Mouse (Mus musculus): Measurements from ENCODE around the gene Skap2. TPM values are rescaled to one million over a fixed set of nuclear protein-coding genes. Genes with fewer than 3 reads are reported as not detected.

Gene Skap2
- polyA plus RNA-seq, 1 experiment from 2014 or later, result 10.5 TPM

DNA sequence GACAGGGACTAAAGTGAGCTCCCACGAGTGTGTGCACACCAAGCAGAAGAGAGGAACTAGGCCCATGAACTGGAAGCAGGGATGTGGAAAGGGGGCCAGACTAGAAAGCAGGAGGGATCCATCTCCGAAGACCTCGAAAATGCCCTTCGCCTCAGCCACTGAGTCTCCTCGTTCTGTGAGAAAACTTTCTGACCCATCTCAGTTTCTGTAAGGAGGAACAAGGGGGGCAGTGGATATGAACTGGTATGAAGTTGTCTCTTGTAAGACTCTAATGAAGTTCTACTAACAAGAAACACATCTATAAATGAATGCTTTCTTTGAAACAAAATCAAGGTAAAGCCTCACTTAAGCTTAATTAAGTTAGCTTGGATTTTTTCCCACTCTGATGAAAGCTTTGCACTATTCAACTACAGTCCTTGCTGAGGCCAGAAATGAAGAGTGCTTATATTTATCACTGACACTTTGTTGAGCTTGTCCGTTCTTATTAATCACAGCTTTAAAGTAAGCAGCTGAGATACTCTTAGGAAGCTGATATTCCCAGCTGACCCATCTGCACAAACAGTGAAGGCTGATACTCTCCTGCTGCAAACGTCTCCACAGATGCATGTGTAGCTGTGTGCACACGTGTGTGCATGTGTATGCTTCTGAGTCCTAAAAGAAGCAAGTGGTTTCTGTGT, 113.9 kb downstream of the Skap2 start:
- H3K27me3 ChIP-seq (ENCODE audit: control insufficient read depth, insufficient read depth, low read length), result no peaks in the 10 kb centered on the region
- no peak for ATAC-seq (replicated peaks; ENCODE audit: insufficient number of reproducible peaks, low FRiP score, low TSS enrichment, low read depth)
- WGBS, result 60% methylated on average over 8 of the region's 8 CpGs

DNA sequence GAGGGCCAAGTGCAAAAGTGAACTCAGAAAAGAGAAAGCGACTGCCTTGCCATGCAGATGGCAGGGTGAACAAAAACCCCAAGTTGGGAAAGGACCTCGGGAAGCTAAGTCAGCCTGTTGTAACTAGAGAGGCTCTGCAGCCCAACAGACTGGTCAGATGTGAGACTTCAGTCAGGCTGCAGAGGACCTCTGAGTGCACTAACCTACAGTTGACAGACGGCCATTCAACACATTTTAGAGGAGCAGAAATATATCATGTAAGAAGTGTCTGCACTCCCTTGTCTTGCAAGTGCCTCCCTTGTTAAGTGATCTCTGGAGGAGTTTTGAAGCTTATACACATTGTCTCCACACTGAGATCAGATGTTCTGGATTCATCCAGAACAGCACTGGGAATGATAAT, 116.6 kb downstream of the Skap2 start:
- ATAC-seq (replicated peaks; ENCODE audit: insufficient number of reproducible peaks, low FRiP score, low TSS enrichment, low read depth) (no peak), DNase-seq (ENCODE audit: low spot score) (no peak)
- no peak overlapping the region for H3K9ac ChIP-seq (replicated peaks; ENCODE audit: low read length)
- no peak overlapping the region for H3K27ac ChIP-seq (replicated peaks; ENCODE audit: low read depth, low read length)
- no peaks in the 10 kb centered on the region for H3K27me3 ChIP-seq (ENCODE audit: control insufficient read depth, insufficient read depth, low read length)
- H3K4me1 ChIP-seq (ENCODE audit: control insufficient read depth, insufficient read depth, low read length), result no peaks in the 10 kb centered on the region
- H3K4me2 ChIP-seq (ENCODE audit: low read depth, low read length), result no peak overlapping the region
- H3K4me3 ChIP-seq (ENCODE audit: low read depth, low read length), result no peak overlapping the region
- no peaks in the 10 kb centered on the region for H3K9me3 ChIP-seq (replicated peaks; ENCODE audit: control insufficient read depth, low read length)
- 72% methylated on average over 3 of the region's 3 CpGs for WGBS
- no peaks in the 10 kb centered on the region for H3K36me3 ChIP-seq (replicated peaks; ENCODE audit: control insufficient read depth, insufficient read depth, low read depth, low read length)

More for the DNA sequence above, 113.9 kb downstream of the Skap2 start:
- Histone ChIP-seq H3K9ac (replicated peaks; ENCODE audit: low read length) (no peak overlapping the region), H3K4me1 (ENCODE audit: control insufficient read depth, insufficient read depth, low read length) (no peaks in the 10 kb centered on the region), H3K9me3 (replicated peaks; ENCODE audit: control insufficient read depth, low read length) (no peaks in the 10 kb centered on the region), H3K36me3 (replicated peaks; ENCODE audit: control insufficient read depth, insufficient read depth, low read depth, low read length) (no peaks in the 10 kb centered on the region), H3K4me2 (ENCODE audit: low read depth, low read length) (no peak overlapping the region), H3K27ac (replicated peaks; ENCODE audit: low read depth, low read length) (no peak overlapping the region), H3K4me3 (ENCODE audit: low read depth, low read length) (no peak overlapping the region)
- no peak for DNase-seq (ENCODE audit: low spot score)

GRCm38 (mm10) chr6:51894717-51895116, 117.6 kb downstream of the Skap2 start:
- H3K27ac ChIP-seq (replicated peaks; ENCODE audit: low read depth, low read length), result no peak overlapping the region
- WGBS, result 89% methylated on average over 3 of the region's 3 CpGs
- DNase-seq (ENCODE audit: low spot score) (no peak), ATAC-seq (replicated peaks; ENCODE audit: insufficient number of reproducible peaks, low FRiP score, low TSS enrichment, low read depth) (no peak)
- H3K4me2 ChIP-seq (ENCODE audit: low read depth, low read length), result no peak overlapping the region
- H3K27me3 ChIP-seq (ENCODE audit: control insufficient read depth, insufficient read depth, low read length), result no peaks in the 10 kb centered on the region
- H3K9ac ChIP-seq (replicated peaks; ENCODE audit: low read length), result no peak overlapping the region
- H3K4me1 ChIP-seq (ENCODE audit: control insufficient read depth, insufficient read depth, low read length), result no peaks in the 10 kb centered on the region
- H3K36me3 ChIP-seq (replicated peaks; ENCODE audit: control insufficient read depth, insufficient read depth, low read depth, low read length), result no peaks in the 10 kb centered on the region
- H3K9me3 ChIP-seq (replicated peaks; ENCODE audit: control insufficient read depth, low read length), result no peaks in the 10 kb centered on the region
- no peak overlapping the region for H3K4me3 ChIP-seq (ENCODE audit: low read depth, low read length)

DNA sequence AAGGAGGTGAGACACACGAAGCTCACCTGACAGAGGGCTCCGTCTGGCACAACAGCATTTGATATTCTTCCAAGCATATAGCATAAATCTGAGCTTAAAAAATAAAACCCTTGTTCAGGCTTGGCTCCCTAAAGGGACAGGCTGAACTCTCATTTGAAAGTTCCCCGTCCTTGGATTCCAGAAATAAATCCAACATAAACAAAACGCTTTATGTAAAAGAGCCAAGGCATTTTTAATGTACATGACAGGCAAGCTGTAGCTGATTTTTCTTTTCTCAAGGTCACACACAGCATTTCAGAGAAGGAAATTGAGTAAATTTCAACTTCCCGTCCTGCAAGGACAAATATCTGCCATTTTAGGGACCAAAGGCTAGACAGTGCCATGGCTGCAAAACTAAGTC, 122.0 kb downstream of the Skap2 start:
- no peaks in the 10 kb centered on the region for H3K36me3 ChIP-seq (replicated peaks; ENCODE audit: control insufficient read depth, insufficient read depth, low read depth, low read length)
- no peak overlapping the region for H3K4me3 ChIP-seq (ENCODE audit: low read depth, low read length)
- no peaks in the 10 kb centered on the region for H3K4me1 ChIP-seq (ENCODE audit: control insufficient read depth, insufficient read depth, low read length)
- H3K9me3 ChIP-seq (replicated peaks; ENCODE audit: control insufficient read depth, low read length), result no peaks in the 10 kb centered on the region
- H3K9ac ChIP-seq (replicated peaks; ENCODE audit: low read length), result no peak overlapping the region
- H3K27me3 ChIP-seq (ENCODE audit: control insufficient read depth, insufficient read depth, low read length), result no peaks in the 10 kb centered on the region
- ATAC-seq (replicated peaks; ENCODE audit: insufficient number of reproducible peaks, low FRiP score, low TSS enrichment, low read depth) (no peak), DNase-seq (ENCODE audit: low spot score) (no peak)
- H3K27ac ChIP-seq (replicated peaks; ENCODE audit: low read depth, low read length), result no peak overlapping the region
- no peak overlapping the region for H3K4me2 ChIP-seq (ENCODE audit: low read depth, low read length)
- 73% methylated on average over 5 of the region's 5 CpGs for WGBS

GRCm38 (mm10) chr6:51889824-51890223, 122.5 kb downstream of the Skap2 start:
- WGBS, result 87% methylated on average over 4 of the region's 4 CpGs
- DNase-seq (ENCODE audit: low spot score), result no peak

GRCm38 (mm10) chr6:51886902-51887431, 125.4 kb downstream of the Skap2 start:
- DNase-seq (ENCODE audit: low spot score) (no peak), ATAC-seq (replicated peaks; ENCODE audit: insufficient number of reproducible peaks, low FRiP score, low TSS enrichment, low read depth) (no peak)
- Histone ChIP-seq H3K9ac (replicated peaks; ENCODE audit: low read length) (no peak overlapping the region), H3K4me2 (ENCODE audit: low read depth, low read length) (no peak overlapping the region), H3K4me3 (ENCODE audit: low read depth, low read length) (no peak overlapping the region), H3K27me3 (ENCODE audit: control insufficient read depth, insufficient read depth, low read length) (no peaks in the 10 kb centered on the region), H3K4me1 (ENCODE audit: control insufficient read depth, insufficient read depth, low read length) (no peaks in the 10 kb centered on the region), H3K9me3 (replicated peaks; ENCODE audit: control insufficient read depth, low read length) (no peaks in the 10 kb centered on the region), H3K36me3 (replicated peaks; ENCODE audit: control insufficient read depth, insufficient read depth, low read depth, low read length) (no peaks in the 10 kb centered on the region), H3K27ac (replicated peaks; ENCODE audit: low read depth, low read length) (no peak overlapping the region)
- WGBS, result 57% methylated on average over 3 of the region's 3 CpGs

More at GRCm38 (mm10) chr6:51889824-51890223, 122.5 kb downstream of the Skap2 start:
- H3K27me3 ChIP-seq (ENCODE audit: control insufficient read depth, insufficient read depth, low read length), result no peaks in the 10 kb centered on the region
- no peak for ATAC-seq (replicated peaks; ENCODE audit: insufficient number of reproducible peaks, low FRiP score, low TSS enrichment, low read depth)
- no peaks in the 10 kb centered on the region for H3K4me1 ChIP-seq (ENCODE audit: control insufficient read depth, insufficient read depth, low read length)
- no peak overlapping the region for H3K9ac ChIP-seq (replicated peaks; ENCODE audit: low read length)
- H3K4me2 ChIP-seq (ENCODE audit: low read depth, low read length), result no peak overlapping the region
- no peaks in the 10 kb centered on the region for H3K9me3 ChIP-seq (replicated peaks; ENCODE audit: control insufficient read depth, low read length)
- no peak overlapping the region for H3K27ac ChIP-seq (replicated peaks; ENCODE audit: low read depth, low read length)
- H3K4me3 ChIP-seq (ENCODE audit: low read depth, low read length), result no peak overlapping the region
- H3K36me3 ChIP-seq (replicated peaks; ENCODE audit: control insufficient read depth, insufficient read depth, low read depth, low read length), result no peaks in the 10 kb centered on the region

DNA sequence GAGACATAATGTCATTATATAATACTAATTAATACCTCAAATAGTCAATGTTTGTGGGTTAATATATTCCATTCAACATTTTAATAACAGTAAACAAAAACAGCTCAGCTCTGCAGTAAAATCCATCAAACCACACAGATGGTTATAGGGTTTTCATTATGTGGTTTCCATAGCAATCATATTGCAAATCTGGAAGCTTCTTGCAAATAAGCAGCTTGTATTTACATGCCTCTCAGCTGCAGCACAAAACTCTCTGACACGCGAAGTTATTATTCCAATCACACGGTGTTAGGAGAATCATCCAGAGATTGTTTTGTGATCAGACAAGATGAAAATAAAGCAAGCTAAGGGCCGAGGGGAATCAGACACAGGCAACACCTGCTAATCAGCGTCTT, 129.5 kb downstream of the Skap2 start:
- no peak for ATAC-seq (replicated peaks; ENCODE audit: insufficient number of reproducible peaks, low FRiP score, low TSS enrichment, low read depth)
- no peak overlapping the region for H3K4me2 ChIP-seq (ENCODE audit: low read depth, low read length)
- no peak overlapping the region for H3K4me3 ChIP-seq (ENCODE audit: low read depth, low read length)
- 81% methylated on average over 5 of the region's 5 CpGs for WGBS
- no peaks in the 10 kb centered on the region for H3K4me1 ChIP-seq (ENCODE audit: control insufficient read depth, insufficient read depth, low read length)
- no peak overlapping the region for H3K9ac ChIP-seq (replicated peaks; ENCODE audit: low read length)
- H3K36me3 ChIP-seq (replicated peaks; ENCODE audit: control insufficient read depth, insufficient read depth, low read depth, low read length), result no peaks in the 10 kb centered on the region
- no peak for DNase-seq (ENCODE audit: low spot score)
- no peak overlapping the region for H3K27ac ChIP-seq (replicated peaks; ENCODE audit: low read depth, low read length)
- no peaks in the 10 kb centered on the region for H3K9me3 ChIP-seq (replicated peaks; ENCODE audit: control insufficient read depth, low read length)
- H3K27me3 ChIP-seq (ENCODE audit: control insufficient read depth, insufficient read depth, low read length), result no peaks in the 10 kb centered on the region

GRCm38 (mm10) chr6:51882266-51882879, 130.0 kb downstream of the Skap2 start:
- H3K27me3 ChIP-seq (ENCODE audit: control insufficient read depth, insufficient read depth, low read length), result no peaks in the 10 kb centered on the region
- H3K36me3 ChIP-seq (replicated peaks; ENCODE audit: control insufficient read depth, insufficient read depth, low read depth, low read length), result no peaks in the 10 kb centered on the region
- no peak overlapping the region for H3K9ac ChIP-seq (replicated peaks; ENCODE audit: low read length)
- DNase-seq (ENCODE audit: low spot score), result no peak
- H3K4me1 ChIP-seq (ENCODE audit: control insufficient read depth, insufficient read depth, low read length), result no peaks in the 10 kb centered on the region
- no peaks in the 10 kb centered on the region for H3K9me3 ChIP-seq (replicated peaks; ENCODE audit: control insufficient read depth, low read length)
- no peak overlapping the region for H3K4me3 ChIP-seq (ENCODE audit: low read depth, low read length)
- 88% methylated on average over 17 of the region's 17 CpGs for WGBS
- ATAC-seq (replicated peaks; ENCODE audit: insufficient number of reproducible peaks, low FRiP score, low TSS enrichment, low read depth), result no peak
- no peak overlapping the region for H3K4me2 ChIP-seq (ENCODE audit: low read depth, low read length)
- no peak overlapping the region for H3K27ac ChIP-seq (replicated peaks; ENCODE audit: low read depth, low read length)
